Mouse (Mus musculus) left cerebral cortex, adult 18-20 months (tissue): Measurements from ENCODE around the gene Tnfaip2. TPM values are rescaled to one million over a fixed set of nuclear protein-coding genes. Genes with fewer than 3 reads are reported as not detected.

Experiments used
- DNase-seq, 2 experiments: peaks; one replicate each; pipeline ENCODE4 v3.0.0; 2021 to 2022; ENCODE audit warnings: low spot score in 2 of 2, mixed read lengths in 1 of 2
- total RNA-seq, 2 experiments: library from RNA; stranded (reverse); gene quantifications; 2 replicates each; pipeline ENCODE4 v1.2.3; 2021

The Tnfaip2 gene
- total RNA-seq, 2 experiments from 2014 or later: 0.51 to 1.0 TPM

DNA sequence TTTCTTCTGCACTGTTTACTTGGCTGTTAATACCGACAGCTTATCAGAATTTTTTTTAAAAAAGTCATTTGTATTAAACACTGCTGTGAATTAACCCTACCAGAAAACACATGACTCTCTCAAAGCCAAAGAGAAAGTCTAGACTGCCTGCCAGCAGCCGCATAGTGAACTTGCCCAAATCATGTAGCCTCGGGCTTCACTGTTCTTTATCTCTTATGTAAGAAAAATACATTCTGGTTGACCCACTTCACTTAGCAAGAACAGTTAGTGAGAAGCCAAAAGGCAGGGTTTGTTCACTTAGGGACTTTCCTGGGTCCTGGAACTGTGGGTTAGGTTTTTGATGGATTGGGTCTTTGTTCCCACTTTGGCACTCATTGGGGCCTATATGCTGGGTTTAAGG is 29.5 kb downstream of the Tnfaip2 start:
- DNase-seq: no peak

- no peak for DNase-seq
Observed at GRCm38 (mm10) chr12:111472886-111473285, 30.6 kb downstream of the Tnfaip2 start.

- DNase-seq: no peak
Observed at GRCm38 (mm10) chr12:111474384-111474783, 32.1 kb downstream of the Tnfaip2 start.

GRCm38 (mm10) chr12:111474893-111475643 is 32.8 kb downstream of the Tnfaip2 start:
- no peak for DNase-seq

DNA sequence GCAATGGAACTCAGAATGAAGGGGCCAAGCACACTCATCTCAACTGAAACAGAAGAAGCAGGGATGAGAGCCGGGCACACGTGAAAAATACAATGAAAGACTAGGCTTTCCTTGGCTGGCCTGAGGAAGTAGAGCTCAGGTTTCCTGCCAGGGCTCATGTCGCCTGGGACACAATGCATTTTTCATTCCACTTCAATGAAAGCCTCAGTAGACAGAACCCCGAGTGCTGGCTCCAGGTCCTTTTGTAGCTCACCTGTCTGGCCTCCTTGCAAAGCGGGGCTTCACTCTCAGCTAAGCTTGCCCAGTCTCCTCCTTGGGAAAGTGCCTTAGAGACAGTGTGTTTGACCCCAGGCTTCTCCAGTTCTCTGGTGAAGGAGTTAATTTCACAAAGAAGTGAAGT is 36.7 kb downstream of the Tnfaip2 start:
- DNase-seq: no peak

DNA sequence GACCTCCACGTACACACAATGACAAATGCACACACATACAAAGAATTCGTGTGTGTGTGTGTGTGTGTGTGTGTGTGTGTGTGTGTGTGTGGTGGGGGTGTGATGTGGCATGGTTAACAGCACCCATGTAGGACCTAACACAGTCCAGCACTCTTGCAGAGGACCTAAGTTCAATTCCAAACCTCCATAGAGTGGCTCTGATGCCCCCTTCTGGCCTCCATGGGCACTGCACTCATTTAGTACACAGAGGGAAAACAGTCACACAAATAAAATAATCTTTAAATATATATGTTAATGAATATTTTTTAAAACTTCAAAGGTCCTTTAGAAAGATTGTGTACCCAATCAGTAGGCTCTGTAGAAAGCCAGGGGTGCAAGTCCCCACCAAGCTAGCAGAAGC is 37.6 kb downstream of the Tnfaip2 start:
- no peak for DNase-seq

GRCm38 (mm10) chr12:111485046-111485651 is 42.9 kb downstream of the Tnfaip2 start:
- DNase-seq: no peak

GRCm38 (mm10) chr12:111485652-111486306 is 43.5 kb downstream of the Tnfaip2 start, which contains the start of gene Gm266:
Gene Gm266, minus strand, starts transcription at chr12:111485823.
- no peak for DNase-seq

DNA sequence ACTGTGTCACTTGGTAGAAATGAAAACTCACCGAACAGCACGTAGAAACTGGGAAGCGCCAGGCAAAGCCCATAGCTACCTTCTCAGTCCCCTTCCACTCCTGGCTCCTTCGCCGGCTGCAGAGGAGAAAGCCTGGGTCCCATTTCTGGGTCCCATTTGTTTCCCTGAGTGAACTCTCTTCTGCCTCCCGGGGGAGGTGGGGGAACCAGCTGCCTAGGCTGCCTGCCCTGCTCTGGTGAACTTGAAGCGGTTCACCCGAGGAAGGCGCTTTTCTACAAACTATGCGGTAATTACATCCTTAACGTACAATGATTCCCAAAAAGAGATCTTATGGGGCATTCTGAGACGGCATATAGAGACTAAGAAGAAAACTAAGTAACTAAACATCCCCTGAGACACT is 44.2 kb downstream of the Tnfaip2 start:
- DNase-seq: no peak

DNA sequence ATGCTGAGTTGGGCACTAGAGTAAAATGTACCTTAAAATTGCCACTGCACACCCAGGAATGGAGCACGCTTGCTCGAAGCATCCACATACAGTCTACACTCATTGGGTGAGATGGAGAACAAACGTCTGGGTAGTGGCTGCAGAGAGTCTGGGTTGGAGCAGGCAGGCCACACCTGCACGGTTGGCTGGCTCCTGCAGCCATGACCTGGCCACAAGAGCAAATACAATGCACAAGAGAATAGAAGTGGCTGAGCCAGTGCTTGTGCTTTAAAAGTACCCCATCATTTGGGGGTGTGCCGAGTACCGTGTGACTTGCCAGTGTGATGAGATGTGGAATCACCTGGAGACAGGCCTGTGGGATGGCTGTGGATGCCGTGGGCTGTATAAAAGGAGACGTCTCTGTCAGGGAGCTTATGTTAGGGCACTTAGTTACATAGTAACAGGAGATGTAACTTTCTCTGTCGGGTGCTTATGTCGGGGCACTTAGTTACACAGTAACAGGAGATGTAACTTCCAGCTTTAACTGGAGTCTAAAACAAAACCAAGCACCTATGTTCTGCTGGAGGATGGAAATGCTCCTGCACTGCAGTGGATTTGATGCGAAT is 47.1 kb downstream of the Tnfaip2 start:
- DNase-seq: no peak

- DNase-seq: no peak
Observed at GRCm38 (mm10) chr12:111494931-111495330, 52.7 kb downstream of the Tnfaip2 start.

DNA sequence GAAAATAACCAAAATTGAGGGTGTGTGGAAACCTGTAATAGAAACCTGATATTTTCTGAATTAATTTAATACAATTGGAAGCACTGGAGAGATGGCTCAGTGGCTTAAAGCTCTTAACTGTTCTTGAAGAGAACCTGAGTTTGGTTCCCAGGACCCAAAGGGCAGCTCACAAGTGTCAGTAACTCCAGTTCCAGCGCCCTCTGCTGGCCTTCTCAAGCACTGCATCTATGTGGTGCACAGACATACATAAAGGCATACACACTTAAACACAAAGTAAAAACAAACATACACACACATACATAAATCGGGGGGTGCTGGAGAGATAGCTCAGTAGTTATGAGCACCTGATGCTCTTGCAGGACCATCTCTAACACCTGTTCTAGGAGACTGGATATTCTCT is 54.8 kb downstream of the Tnfaip2 start:
- DNase-seq: no peak

DNA sequence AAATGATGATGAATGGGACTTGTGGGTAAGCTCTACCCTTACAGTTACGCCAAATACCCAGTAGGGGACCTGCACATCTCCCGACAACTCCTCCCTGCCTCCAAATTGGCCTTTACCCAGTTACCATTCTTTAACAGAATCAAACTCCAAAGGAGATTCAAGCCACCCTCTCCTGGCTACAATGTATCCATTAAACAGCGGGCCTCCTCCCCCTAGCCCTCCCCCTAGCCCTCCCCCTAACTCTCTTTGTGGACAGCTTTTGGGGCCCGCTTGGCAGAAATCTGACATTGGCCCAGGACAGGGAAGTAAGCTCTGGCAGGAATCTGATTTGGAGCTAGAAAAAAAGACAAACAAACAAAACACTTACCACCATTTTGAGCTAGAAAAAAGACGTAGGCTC is 57.3 kb downstream of the Tnfaip2 start:
- DNase-seq: no peak

- DNase-seq: no peak
Observed at GRCm38 (mm10) chr12:111500725-111501124, 58.5 kb downstream of the Tnfaip2 start.

DNA sequence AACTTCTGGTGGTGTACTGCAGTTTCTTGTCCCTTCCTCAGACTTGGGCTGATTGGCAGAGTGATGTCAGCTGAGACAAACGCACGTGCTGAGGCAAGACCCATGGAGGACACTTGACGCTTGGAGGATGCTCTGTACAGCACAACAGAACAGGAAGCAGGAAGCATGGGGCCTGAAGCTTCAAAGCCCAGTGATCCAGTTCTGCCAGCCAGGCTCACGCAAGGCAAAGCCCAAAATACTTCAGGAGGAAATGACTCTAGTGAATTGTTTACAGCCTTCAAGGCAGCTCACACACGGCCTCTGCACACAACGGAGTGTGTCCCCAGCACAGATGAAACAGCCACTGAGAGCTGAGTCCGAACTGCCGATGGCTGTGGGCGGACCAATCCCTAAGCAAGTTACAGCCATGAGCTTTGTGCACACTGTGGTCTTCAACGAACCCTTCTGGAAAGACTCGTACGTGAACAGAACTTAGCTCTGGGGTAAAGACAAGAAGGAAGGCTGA is 60.8 kb downstream of the Tnfaip2 start:
- no peak for DNase-seq

DNA sequence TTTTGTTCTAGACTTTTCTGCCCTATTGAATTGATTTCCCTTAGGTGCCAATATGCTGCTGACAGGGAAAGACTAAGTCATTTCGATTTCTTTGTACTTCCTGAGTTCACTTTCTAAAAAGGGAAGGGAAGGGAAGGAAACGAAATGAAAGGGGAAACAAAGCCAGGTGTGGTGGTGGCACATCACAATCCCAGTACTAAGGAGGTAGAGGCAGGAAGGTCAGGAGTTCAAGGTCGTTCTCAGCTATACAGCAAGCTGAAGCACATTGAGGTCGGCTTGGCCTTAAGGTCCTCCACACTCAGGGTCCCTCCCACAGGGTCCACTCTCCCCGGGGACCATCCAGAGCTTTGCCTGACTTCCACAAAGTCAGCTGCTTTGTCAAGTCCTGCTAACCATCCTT is 61.3 kb downstream of the Tnfaip2 start:
- no peak for DNase-seq

Other genes starting within 250 kb of the Tnfaip2 start
- 1 to 10 TPM; 9.1 to 9.7 TPM for gene Amn, start 171.4 kb upstream of the Tnfaip2 start, total RNA-seq
- 100 to 1,000 TPM; 130 to 138 TPM for gene Cdc42bpb, start 64.8 kb upstream of the Tnfaip2 start, total RNA-seq
- gene Lbhd2, start 35.7 kb upstream of the Tnfaip2 start, total RNA-seq: 1 to 10 TPM; 2.2 to 3.7 TPM
- gene Exoc3l4, start 25.5 kb upstream of the Tnfaip2 start, total RNA-seq: 1 to 10 TPM; 2.2 to 2.7 TPM
- 1 to 10 TPM; 3.4 to 5.0 TPM for gene Gm266, start 43.4 kb downstream of the Tnfaip2 start, total RNA-seq
- gene Eif5, start 95.5 kb downstream of the Tnfaip2 start, total RNA-seq: 100 to 1,000 TPM; 247 to 250 TPM
- 10 to 100 TPM; 82.9 to 94.5 TPM for gene Mark3, start 132.1 kb downstream of the Tnfaip2 start, total RNA-seq
- gene Ckb, start 229.9 kb downstream of the Tnfaip2 start, total RNA-seq: 1,000 to 10,000 TPM; 1,960 to 1,962 TPM
- gene Trmt61a, start 235.6 kb downstream of the Tnfaip2 start, total RNA-seq: 10 to 100 TPM; 15.5 to 21.0 TPM